Mouse (Mus musculus): Measurements from ENCODE around the gene Cyp3a16.
"Not testable (repeated sequence)": the region's sequence is repeated elsewhere in the genome, so short reads cannot be mapped to it uniquely, and the experiment has no call there.

Cyp3a16 gene

GRCm38 (mm10) chr5:145469623-145470022 lies at the start of gene Cyp3a16:
Gene Cyp3a16 (minus strand): TSS chr5:145469723.
- not testable (repeated sequence) for DNase-seq (ENCODE audit: low spot score in 2 of 2)

DNA sequence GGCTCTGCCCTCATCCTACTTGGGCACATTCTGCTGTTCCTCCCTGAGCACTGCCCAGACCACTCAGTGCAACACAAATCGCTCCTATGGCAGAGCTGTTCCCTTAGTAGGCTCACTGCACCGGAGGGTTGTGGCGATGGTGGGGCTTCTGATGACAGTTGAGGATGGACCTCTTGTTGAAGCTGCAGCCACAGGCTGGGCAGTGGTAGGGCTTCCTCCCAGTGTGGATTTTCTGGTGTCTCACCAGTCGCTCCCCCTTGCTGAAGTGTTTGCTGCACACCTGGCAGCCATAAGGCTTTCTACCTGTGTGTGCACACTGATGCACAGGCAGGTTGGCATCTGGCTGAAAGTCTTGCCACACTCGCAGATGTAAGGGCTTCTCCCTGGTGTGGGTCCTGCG lies 20.8 kb upstream of the Cyp3a16 start:
- no peak for DNase-seq (ENCODE audit: low spot score in 2 of 2)

- no peak for DNase-seq (ENCODE audit: low spot score in 2 of 2)
Measured at GRCm38 (mm10) chr5:145464304-145465088, 5.0 kb downstream of the Cyp3a16 start.

DNA sequence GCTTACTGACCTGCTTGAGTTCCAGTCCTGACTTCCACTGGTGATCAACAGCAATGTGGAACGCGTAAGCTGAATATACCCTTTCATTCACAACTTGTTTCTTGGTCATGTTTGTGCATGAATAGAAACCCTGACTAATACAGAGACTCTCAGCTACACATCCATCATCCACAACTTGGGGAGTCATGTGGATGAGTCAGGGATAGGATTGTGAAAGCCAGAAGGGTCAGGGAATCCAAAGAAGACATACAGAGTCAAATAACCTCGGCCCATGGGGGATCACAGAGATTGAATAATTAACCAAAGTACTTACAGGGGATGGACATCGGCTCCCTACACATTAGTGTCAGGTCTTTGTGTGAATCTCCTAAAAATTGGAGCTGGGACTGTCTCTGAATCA lies 7.2 kb downstream of the Cyp3a16 start:
- DNase-seq (ENCODE audit: low spot score in 2 of 2): no peak

- no peak for DNase-seq (ENCODE audit: low spot score in 2 of 2)
Measured at GRCm38 (mm10) chr5:145454389-145454788, 15.1 kb downstream of the Cyp3a16 start.

DNA sequence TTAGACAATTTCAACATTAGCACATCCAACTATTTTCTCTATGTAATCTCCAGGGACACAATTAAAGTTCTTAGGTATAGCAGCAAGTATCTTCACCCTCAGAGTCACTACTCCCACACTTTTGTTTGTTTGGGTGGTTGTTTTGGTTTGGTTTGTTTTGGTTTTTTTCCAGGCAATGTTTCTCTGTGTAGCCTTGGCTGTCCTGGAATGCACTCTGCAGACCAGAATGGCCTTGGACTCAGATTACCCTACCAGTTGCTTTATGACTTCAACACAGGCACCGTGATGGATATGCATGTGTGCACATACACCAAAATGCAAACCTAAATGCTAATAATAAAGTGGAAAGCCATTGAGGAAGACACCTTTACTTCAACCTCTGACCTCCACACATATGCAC lies 35.8 kb downstream of the Cyp3a16 start:
- no peak for DNase-seq (ENCODE audit: low spot score in 2 of 2)

DNA sequence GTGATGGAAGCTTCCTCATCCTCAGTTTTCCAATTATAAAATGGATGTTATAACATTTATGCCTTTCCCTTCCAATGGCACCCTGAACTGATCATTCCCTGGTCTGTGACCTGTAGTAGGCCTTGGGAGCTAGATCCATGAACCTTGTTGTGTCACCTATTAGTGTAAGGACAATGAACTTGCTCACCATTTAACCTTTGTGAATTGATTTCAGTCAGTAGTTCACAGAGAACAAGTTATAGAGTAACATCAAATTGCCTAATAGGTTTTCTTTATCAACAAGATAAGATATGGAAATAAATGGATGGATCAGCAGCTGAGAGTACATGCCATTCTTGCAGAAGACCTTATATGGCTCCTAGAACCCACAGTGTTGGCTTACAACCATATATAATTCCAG lies 38.5 kb downstream of the Cyp3a16 start:
- no peak for DNase-seq (ENCODE audit: low spot score in 2 of 2)

DNA sequence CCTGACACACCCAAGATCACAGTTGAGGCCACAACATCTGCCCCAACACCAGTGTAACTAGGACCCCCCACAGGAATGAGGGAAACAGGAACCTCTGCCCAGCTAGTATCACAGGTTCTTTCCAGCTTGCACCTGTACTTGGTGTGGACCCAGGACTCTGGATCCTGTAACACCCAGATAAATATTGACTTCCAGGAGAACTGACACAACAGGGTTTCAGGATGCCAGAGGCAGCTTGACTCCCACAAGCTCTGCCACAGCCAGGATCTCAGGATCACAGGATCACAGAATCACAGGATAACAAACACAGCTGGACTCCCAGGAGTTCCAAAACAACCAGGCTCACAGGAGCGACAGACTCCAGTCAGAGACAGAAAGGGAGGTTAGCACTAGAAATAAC lies 47.2 kb downstream of the Cyp3a16 start:
- no peak for DNase-seq (ENCODE audit: low spot score in 2 of 2)

- DNase-seq (ENCODE audit: low spot score in 2 of 2): not testable (repeated sequence)
Measured at GRCm38 (mm10) chr5:145415416-145415815, 54.1 kb downstream of the Cyp3a16 start.
